Mouse (Mus musculus): ENCODE results near the gene Ccr1l1. TPM values are rescaled to one million over a fixed set of nuclear protein-coding genes. Genes with fewer than 3 reads are reported as not detected.
"Not testable (repeated sequence)": the region's sequence is repeated elsewhere in the genome, so short reads cannot be mapped to it uniquely, and the experiment has no call there.

The Ccr1l1 gene
- polyA plus RNA-seq, 1 experiment from 2014 or later, result not detected

DNA sequence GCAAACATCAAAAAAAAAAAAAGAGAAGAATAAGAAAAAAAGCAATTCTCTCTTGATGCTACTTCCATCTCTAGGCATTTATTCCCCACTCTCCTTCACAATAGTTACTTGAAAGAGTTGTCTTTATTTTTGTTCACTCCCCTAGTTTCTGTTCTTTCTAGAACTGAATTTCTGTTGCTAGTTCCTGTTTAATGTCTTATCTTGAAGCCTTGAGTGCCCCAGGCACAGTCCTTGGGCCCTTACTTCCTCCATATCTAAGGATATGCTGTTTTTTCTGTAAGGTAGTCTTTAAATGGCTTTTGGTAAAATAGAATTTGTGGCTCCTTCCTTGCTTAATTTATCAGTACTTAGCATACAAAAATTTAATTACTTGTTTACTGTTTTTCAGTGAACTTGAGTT, 6.7 kb upstream of the Ccr1l1 start:
- H3K27me3 ChIP-seq, result no peaks in the 10 kb centered on the region
- no peaks in the 10 kb centered on the region for H3K36me3 ChIP-seq
- no peak for ATAC-seq (replicated peaks; ENCODE audit: insufficient number of reproducible peaks, insufficient read depth, low FRiP score, low read depth)
- H3K9me3 ChIP-seq (replicated peaks), result no peaks in the 10 kb centered on the region
- H3K4me2 ChIP-seq, result no peak overlapping the region
- H3K4me1 ChIP-seq (replicated peaks), result no peaks in the 10 kb centered on the region
- no peak overlapping the region for H3K9ac ChIP-seq
- no peak overlapping the region for H3K4me3 ChIP-seq
- no peak overlapping the region for H3K27ac ChIP-seq

DNA sequence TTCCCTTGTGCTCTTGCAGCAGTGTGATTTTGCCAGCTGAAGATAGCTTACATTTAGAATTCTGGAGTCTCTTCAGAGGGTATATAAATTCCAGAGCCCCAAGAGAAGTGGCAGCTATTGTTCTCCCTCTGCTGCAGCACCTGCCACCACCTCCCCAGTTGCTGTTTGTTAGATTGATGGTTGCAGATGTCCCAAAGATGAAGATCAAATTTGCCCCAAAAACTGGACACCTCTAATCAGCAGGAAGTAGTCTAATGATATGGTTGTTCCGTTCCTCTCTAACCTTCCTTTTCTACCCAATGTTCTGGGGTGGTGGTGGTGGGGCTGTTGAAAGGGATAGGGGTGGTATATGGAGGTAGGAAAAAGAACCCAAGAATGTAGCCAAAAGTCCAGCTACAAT, 4.5 kb upstream of the Ccr1l1 start:
- Histone ChIP-seq H3K27ac (no peak overlapping the region), H3K4me2 (no peak overlapping the region), H3K9me3 (replicated peaks) (no peaks in the 10 kb centered on the region), H3K36me3 (no peaks in the 10 kb centered on the region), H3K4me3 (no peak overlapping the region), H3K9ac (no peak overlapping the region), H3K4me1 (replicated peaks) (no peaks in the 10 kb centered on the region), H3K27me3 (no peaks in the 10 kb centered on the region)
- 68% methylated on average over 1 of the region's 1 CpGs for WGBS
- ATAC-seq (replicated peaks; ENCODE audit: insufficient number of reproducible peaks, insufficient read depth, low FRiP score, low read depth), result no peak

DNA sequence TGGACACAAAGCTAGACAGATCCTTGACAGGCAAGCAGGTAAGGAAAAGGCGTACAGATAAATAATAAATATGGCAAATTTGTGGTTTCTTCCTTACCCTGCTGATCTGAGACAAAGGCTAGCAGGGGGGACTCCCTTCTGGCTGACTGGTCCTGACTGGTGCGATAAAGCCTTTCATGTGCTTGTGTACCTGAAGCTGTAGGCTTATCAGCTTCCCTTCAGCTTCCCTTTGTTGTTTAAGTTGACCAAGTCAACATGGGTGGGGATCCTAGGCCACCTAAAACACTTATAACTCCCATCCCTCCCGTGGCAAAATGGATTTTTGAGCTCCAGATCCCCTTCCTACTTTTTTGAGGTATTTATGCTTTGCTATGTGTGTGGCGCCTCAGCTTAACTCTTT, 3.7 kb upstream of the Ccr1l1 start:
- no peaks in the 10 kb centered on the region for H3K9me3 ChIP-seq (replicated peaks)
- H3K27ac ChIP-seq, result no peak overlapping the region
- 63% methylated on average over 4 of the region's 4 CpGs for WGBS
- no peaks in the 10 kb centered on the region for H3K27me3 ChIP-seq
- no peak overlapping the region for H3K9ac ChIP-seq
- no peaks in the 10 kb centered on the region for H3K4me1 ChIP-seq (replicated peaks)
- H3K4me2 ChIP-seq, result no peak overlapping the region
- no peak for ATAC-seq (replicated peaks; ENCODE audit: insufficient number of reproducible peaks, insufficient read depth, low FRiP score, low read depth)
- H3K36me3 ChIP-seq, result no peaks in the 10 kb centered on the region
- H3K4me3 ChIP-seq, result no peak overlapping the region

DNA sequence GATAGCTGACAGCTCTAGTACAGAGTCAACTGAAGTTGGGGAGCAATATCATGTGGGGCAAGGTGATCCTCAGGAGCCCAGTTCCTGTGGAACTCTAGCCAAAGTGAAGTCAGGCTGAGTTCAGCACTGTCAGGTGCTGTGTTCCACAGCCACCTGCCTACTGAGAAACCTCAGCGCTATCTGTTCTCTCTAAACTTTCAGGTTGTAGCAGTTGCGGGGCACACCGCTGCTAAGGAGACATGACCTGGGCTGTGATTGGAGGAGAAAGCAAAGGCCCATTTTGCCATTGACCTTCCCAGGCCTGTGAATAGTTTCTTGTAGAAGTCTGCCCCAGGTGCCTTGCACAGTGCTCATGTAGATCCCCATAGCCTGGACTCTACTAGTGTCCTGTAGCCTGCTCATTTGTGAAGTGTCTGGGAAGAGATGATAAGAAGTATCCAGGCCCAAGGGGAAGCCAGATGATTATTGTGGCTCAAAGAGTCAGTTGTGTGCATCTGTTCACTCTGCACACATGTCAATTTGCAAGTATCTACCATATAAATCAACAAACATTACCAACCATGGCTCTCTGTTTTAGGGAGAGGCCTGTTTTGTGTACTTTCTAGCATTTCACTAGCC, 2.8 kb upstream of the Ccr1l1 start:
- H3K9me3 ChIP-seq (replicated peaks); ATAC-seq (replicated peaks; ENCODE audit: insufficient number of reproducible peaks, insufficient read depth, low FRiP score, low read depth); H3K4me2 ChIP-seq; H3K27ac ChIP-seq; H3K4me1 ChIP-seq (replicated peaks); H3K9ac ChIP-seq; H3K36me3 ChIP-seq; H3K27me3 ChIP-seq; H3K4me3 ChIP-seq: not testable (repeated sequence)
- no CpG with 5 or more reads among the region's 3 CpGs for WGBS

DNA sequence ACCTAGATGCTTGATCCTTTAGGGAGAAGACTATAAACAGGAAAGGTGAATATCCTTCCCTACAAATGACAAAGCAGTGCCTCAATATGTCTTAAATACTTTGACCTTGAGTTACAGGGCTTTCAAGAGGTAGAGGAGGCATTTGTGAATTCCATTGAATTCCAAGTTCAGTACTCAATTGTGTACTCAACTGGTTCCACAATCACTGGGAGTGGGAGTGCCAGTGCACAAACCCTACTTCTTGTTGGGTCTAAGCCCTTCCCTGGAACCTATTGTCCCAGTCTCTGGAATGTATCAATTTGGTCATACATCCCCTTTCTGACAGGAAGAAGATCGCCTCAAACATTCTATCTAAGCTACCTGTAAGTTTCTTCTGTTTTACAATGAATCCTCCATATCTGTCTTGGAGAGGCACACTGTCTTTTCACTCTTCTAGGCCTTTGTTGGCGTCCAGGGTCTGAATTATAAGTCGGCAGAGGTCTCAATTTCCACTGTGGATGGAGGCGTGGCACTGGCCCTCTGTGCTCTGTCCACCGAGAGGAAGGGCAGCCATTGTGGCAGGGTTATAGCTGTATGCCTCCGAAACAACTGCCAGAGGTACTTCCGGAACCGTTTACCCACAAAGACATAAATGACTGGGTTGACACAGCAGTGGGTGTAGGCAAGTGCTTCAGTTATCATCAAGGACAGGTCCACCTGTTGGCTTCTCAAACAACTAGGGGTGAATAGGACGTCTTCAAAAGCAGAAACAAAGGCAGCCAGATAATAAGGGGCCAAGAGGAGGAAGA, 1.1 kb downstream of the Ccr1l1 start:
- H3K9me3 ChIP-seq (replicated peaks), result no peaks in the 10 kb centered on the region
- ATAC-seq (replicated peaks; ENCODE audit: insufficient number of reproducible peaks, insufficient read depth, low FRiP score, low read depth), result no peak
- WGBS, result 73% methylated on average over 9 of the region's 9 CpGs
- H3K4me3 ChIP-seq, result no peak overlapping the region
- no peaks in the 10 kb centered on the region for H3K27me3 ChIP-seq
- no peak overlapping the region for H3K4me2 ChIP-seq
- no peak overlapping the region for H3K27ac ChIP-seq
- H3K4me1 ChIP-seq (replicated peaks), result no peaks in the 10 kb centered on the region
- H3K9ac ChIP-seq, result no peak overlapping the region
- H3K36me3 ChIP-seq, result no peaks in the 10 kb centered on the region

DNA sequence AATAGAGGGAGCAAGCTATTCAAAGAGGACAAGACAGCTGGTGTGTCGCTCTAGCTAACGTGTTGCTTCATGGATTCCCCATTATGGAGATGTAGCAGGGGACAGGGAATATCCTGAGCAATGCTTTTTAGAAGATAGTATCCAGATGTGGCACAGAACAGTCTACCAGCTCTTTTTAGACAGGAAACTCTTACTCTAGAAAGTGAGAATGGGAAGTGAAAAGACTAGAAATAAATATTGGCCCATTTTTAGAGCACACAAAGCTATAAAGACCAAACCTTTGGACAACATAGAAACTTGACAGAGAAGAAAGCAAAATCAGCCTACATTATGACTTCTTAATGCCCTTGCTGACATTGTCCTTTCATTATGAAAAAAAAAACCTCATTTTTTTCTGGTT, 2.6 kb downstream of the Ccr1l1 start:
- Histone ChIP-seq H3K27me3 (no peaks in the 10 kb centered on the region), H3K27ac (no peak overlapping the region), H3K4me1 (replicated peaks) (no peaks in the 10 kb centered on the region), H3K9ac (no peak overlapping the region), H3K4me3 (no peak overlapping the region), H3K36me3 (no peaks in the 10 kb centered on the region), H3K4me2 (no peak overlapping the region), H3K9me3 (replicated peaks) (no peaks in the 10 kb centered on the region)
- WGBS, result 59% methylated on average over 2 of the region's 2 CpGs
- ATAC-seq (replicated peaks; ENCODE audit: insufficient number of reproducible peaks, insufficient read depth, low FRiP score, low read depth), result no peak

DNA sequence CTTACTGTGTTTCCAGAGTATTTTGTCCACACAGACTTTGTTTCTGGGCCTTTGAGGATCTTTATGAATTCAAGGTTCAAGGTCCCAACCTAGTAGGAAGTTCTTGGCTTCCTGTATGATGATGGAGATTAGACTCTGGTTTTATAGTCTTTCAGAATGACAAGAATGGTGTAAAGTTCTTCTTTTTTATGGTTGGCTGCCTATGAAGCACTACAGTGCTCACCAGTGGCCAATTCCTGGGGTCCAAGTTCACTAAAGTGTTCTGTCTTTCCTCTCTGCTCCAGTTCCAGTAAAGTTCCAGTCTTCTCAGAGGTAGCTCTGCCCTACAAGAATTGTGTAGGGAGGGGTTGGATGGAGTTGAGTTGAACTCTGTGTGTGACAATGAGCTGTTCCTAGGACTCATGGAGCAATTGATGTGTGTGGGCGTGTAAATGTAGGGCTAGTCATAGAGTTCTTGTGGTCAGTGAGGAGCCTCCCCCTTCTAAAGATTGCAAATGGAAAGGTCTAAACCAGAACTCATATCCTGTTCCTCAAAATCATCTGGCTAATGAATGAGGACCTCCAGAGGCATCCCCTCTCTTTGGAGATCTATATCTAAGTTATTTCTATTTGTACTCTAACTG, 9.8 kb downstream of the Ccr1l1 start, which contains the start of gene Ccr1:
Gene Ccr1, minus strand, starts transcription at position 403 of the 623 bp plus-strand sequence.
- no peaks in the 10 kb centered on the region for H3K27me3 ChIP-seq
- ATAC-seq (replicated peaks; ENCODE audit: insufficient number of reproducible peaks, insufficient read depth, low FRiP score, low read depth), result no peak
- H3K4me1 ChIP-seq (replicated peaks), result no peaks in the 10 kb centered on the region
- H3K36me3 ChIP-seq, result no peaks in the 10 kb centered on the region
- no peak within 1 kb of the TSS for H3K9ac ChIP-seq
- H3K4me3 ChIP-seq, result no peak within 1 kb of the TSS
- no peaks in the 10 kb centered on the region for H3K9me3 ChIP-seq (replicated peaks)
- WGBS, result 64% methylated on average over 1 of the region's 1 CpGs
- no peak within 1 kb of the TSS for H3K4me2 ChIP-seq
- H3K27ac ChIP-seq, result no peak within 1 kb of the TSS

DNA sequence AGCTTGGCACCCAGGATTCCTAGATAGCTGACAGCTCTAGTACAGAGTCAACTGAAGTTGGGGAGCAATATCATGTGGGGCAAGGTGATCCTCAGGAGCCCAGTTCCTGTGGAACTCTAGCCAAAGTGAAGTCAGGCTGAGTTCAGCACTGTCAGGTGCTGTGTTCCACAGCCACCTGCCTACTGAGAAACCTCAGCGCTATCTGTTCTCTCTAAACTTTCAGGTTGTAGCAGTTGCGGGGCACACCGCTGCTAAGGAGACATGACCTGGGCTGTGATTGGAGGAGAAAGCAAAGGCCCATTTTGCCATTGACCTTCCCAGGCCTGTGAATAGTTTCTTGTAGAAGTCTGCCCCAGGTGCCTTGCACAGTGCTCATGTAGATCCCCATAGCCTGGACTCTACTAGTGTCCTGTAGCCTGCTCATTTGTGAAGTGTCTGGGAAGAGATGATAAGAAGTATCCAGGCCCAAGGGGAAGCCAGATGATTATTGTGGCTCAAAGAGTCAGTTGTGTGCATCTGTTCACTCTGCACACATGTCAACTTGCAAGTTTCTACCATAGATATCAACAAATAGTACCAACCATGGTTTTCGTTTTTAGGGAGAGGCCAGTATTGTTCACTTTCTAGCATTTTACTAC, 11.2 kb downstream of the Ccr1l1 start:
- H3K9ac ChIP-seq; H3K27me3 ChIP-seq; H3K4me1 ChIP-seq (replicated peaks); H3K9me3 ChIP-seq (replicated peaks); H3K4me2 ChIP-seq; H3K27ac ChIP-seq; ATAC-seq (replicated peaks; ENCODE audit: insufficient number of reproducible peaks, insufficient read depth, low FRiP score, low read depth); H3K4me3 ChIP-seq; H3K36me3 ChIP-seq: not testable (repeated sequence)
- WGBS, result 80% methylated on average over 1 of the region's 4 CpGs

DNA sequence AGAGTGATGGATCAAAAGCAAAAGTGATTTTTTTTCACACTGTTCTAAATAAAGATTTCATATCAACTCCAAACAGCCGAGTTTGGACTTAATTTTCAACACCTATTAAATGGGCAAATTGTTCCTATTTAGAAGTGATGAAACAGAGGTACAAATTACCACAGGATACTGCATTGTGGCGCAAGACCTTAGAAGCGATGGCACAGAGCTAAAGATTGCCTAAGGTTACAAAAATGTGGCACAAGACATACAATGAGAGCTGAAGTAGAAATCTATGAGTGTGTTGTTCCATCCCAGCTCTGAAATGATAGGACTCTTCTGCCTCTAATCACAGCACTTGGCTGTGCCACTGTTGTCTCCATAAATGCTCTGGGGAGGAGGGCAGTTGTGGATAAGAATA, 13.4 kb downstream of the Ccr1l1 start:
- H3K9me3 ChIP-seq (replicated peaks), result no peaks in the 10 kb centered on the region
- no peak overlapping the region for H3K27ac ChIP-seq
- H3K9ac ChIP-seq, result no peak overlapping the region
- no peaks in the 10 kb centered on the region for H3K27me3 ChIP-seq
- no peak overlapping the region for H3K4me2 ChIP-seq
- no peaks in the 10 kb centered on the region for H3K4me1 ChIP-seq (replicated peaks)
- 71% methylated on average over 3 of the region's 3 CpGs for WGBS
- H3K4me3 ChIP-seq, result no peak overlapping the region
- no peak for ATAC-seq (replicated peaks; ENCODE audit: insufficient number of reproducible peaks, insufficient read depth, low FRiP score, low read depth)
- H3K36me3 ChIP-seq, result no peaks in the 10 kb centered on the region

DNA sequence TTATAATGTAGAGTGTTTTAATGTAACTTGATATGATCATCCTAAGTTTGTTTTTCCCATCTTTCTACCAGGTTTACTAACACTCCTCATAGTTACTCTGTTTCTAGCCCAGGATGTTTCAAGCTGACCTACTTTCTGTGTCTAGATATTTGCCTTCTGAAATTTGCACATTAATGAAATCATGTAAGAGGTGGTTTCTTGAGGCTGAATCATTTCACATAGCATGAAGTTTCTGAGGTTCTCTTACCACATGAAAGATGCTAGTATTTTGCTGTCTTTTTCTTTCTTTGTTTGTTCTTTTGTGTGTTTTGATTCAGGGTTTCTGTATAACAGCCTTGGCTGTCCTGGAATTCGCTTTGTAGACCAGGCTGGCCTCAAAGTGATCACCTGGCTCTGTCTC, 18.0 kb downstream of the Ccr1l1 start:
- WGBS, result 81% methylated on average over 1 of the region's 1 CpGs
- Histone ChIP-seq H3K27me3 (no peaks in the 10 kb centered on the region), H3K4me3 (no peak overlapping the region), H3K27ac (no peak overlapping the region), H3K36me3 (no peaks in the 10 kb centered on the region), H3K4me1 (replicated peaks) (no peaks in the 10 kb centered on the region), H3K9me3 (replicated peaks) (no peaks in the 10 kb centered on the region), H3K4me2 (no peak overlapping the region), H3K9ac (no peak overlapping the region)
- no peak for ATAC-seq (replicated peaks; ENCODE audit: insufficient number of reproducible peaks, insufficient read depth, low FRiP score, low read depth)

DNA sequence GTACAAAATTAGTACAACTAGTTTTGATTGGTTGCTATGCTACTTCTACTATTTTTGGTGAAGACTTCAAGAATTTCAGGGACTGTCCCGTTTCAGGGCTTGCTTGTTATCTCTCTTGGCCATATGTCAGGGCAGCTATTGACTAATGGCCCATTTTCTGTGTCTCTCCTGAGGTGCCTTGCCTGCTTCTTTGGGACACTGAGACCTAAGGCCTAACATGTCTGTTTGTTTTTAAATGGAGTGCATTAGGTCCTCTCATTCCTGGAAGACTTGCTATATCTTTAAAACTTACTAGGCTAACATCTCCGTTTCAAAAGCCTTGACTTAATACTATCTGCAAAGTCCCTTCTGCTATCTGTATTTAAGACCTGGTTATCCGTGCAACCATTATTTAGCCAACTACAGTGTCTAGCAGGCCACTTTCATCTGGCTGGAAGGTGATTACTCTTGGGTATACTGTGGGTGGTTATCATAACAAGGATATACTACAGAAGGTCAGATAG, 20.2 kb downstream of the Ccr1l1 start:
- Histone ChIP-seq H3K36me3 (no peaks in the 10 kb centered on the region), H3K4me1 (replicated peaks) (no peaks in the 10 kb centered on the region), H3K9ac (no peak overlapping the region), H3K9me3 (replicated peaks) (no peaks in the 10 kb centered on the region), H3K27me3 (no peaks in the 10 kb centered on the region), H3K4me2 (no peak overlapping the region), H3K4me3 (no peak overlapping the region), H3K27ac (no peak overlapping the region)
- 40% methylated on average over 3 of the region's 3 CpGs for WGBS
- ATAC-seq (replicated peaks; ENCODE audit: insufficient number of reproducible peaks, insufficient read depth, low FRiP score, low read depth), result no peak

Data from heart, embryonic 15.5 days (tissue).